Mouse (Mus musculus): ENCODE data around the gene Cnr2. TPM values are rescaled to one million over a fixed set of nuclear protein-coding genes. Genes with fewer than 3 reads are reported as not detected.

The Cnr2 gene
- polyA plus RNA-seq, 1 experiment, result not detected

DNA sequence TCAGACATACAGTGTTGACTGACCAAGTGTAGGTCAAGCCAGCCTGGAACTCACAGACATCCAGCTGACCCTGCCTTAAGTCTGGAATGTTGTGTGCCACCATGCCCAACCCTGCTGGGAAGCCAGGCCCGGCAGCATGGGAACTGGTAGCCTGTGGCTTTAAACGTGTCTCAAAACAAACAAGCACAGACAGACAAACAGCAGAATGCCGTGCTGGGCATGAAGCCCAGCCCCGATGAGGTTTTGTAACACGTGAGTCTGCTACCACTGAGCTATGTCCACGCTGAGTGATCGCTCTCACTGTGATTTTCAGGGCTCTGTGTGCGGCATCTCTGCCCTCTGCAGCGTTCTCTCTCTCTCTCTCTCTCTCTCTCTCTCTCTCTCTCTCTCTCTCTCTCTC, 60.7 kb downstream of the Cnr2 start:
- Histone ChIP-seq H3K4me3 (ENCODE audit: insufficient read depth, poor library complexity, severe bottlenecking) (no peak overlapping the region), H3ac (ENCODE audit: control insufficient read depth, insufficient read length, low read depth) (no peak overlapping the region), H3K79me3 (ENCODE audit: low read depth) (no peaks in the 10 kb centered on the region), H3K27me3 (ENCODE audit: control insufficient read depth, insufficient read depth, insufficient read length) (no peaks in the 10 kb centered on the region), H3K36me3 (ENCODE audit: control insufficient read depth, insufficient read depth) (peaks cover 4% of the 10 kb centered on the region), H3K79me2 (ENCODE audit: control insufficient read depth, insufficient read depth) (no peaks in the 10 kb centered on the region)
- no peak for TF ChIP-seq MYOG (IDR thresholded peaks at IDR 0.05; ENCODE audit: control insufficient read depth, extremely low read depth, insufficient read length)
- no peak for TF ChIP-seq CEBPB (IDR thresholded peaks at IDR 0.05; ENCODE audit: low read depth)
- TF ChIP-seq MYOD1 (IDR thresholded peaks at IDR 0.05; ENCODE audit: control insufficient read depth, insufficient read length, low read depth), result no peak
- no peak for TF ChIP-seq FOSL1 (IDR thresholded peaks at IDR 0.05; ENCODE audit: insufficient read depth, low read length, poor library complexity, severe bottlenecking)
- TF ChIP-seq CTCF (IDR thresholded peaks at IDR 0.05; ENCODE audit: control insufficient read depth, insufficient read depth, insufficient read length), result no peak
- no peak for TF ChIP-seq USF1 (IDR thresholded peaks at IDR 0.05; ENCODE audit: low read depth)
- TF ChIP-seq MAX (IDR thresholded peaks at IDR 0.05), result no peak

DNA sequence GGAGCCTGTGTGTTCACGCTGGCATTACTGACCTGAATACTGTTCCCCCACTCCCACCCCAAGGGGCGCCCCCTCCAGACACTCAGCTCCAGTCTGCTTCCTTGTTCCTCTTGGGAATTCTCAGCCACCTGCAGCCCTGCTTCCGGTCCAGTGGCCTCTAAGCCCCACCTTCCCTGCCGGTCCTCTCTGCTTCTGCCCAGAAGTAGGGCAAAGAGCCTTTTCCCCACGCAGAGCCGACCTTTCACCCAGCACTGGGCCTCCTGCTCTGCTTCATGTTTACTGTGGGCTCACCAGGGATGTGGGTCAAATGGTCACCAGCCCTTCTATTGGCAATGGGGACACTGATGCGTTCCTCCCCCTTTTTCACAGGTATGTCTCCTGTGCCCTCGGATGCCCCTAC, 63.2 kb downstream of the Cnr2 start:
- no peak for TF ChIP-seq FOSL1 (IDR thresholded peaks at IDR 0.05; ENCODE audit: insufficient read depth, low read length, poor library complexity, severe bottlenecking)
- no peak for TF ChIP-seq MAX (IDR thresholded peaks at IDR 0.05)
- TF ChIP-seq CEBPB (IDR thresholded peaks at IDR 0.05; ENCODE audit: low read depth), result no peak
- TF ChIP-seq MYOG (IDR thresholded peaks at IDR 0.05; ENCODE audit: control insufficient read depth, extremely low read depth, insufficient read length), result no peak
- TF ChIP-seq MYOD1 (IDR thresholded peaks at IDR 0.05; ENCODE audit: control insufficient read depth, insufficient read length, low read depth), result no peak
- no peak for TF ChIP-seq USF1 (IDR thresholded peaks at IDR 0.05; ENCODE audit: low read depth)
- TF ChIP-seq CTCF (IDR thresholded peaks at IDR 0.05; ENCODE audit: control insufficient read depth, insufficient read depth, insufficient read length), result no peak
- no peaks in the 10 kb centered on the region for H3K27me3 ChIP-seq (ENCODE audit: control insufficient read depth, insufficient read depth, insufficient read length)
- H3K79me3 ChIP-seq (ENCODE audit: low read depth), result no peaks in the 10 kb centered on the region
- H3ac ChIP-seq (ENCODE audit: control insufficient read depth, insufficient read length, low read depth), result no peak overlapping the region
- H3K36me3 ChIP-seq (ENCODE audit: control insufficient read depth, insufficient read depth), result peaks cover 4% of the 10 kb centered on the region
- no peak overlapping the region for H3K4me3 ChIP-seq (ENCODE audit: insufficient read depth, poor library complexity, severe bottlenecking)
- H3K79me2 ChIP-seq (ENCODE audit: control insufficient read depth, insufficient read depth), result no peaks in the 10 kb centered on the region

DNA sequence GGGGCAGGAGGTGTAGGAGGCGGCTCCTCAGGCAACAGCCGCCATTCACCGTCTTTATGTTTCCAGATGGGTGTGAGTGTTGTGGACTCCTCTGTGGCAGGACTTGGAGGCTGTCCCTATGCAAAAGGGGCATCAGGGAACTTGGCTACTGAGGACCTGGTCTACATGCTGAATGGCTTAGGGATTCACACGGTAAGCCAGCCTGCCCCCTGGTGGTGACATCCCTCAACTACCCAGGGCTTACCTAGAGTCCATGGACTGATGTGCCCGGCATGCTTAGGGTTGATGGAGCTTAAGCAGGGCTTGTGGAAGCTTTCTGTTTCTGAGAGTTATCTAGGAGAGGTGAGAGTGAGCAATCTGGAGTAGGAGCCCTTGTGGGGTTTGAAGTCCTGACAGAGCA, 65.5 kb downstream of the Cnr2 start:
- TF ChIP-seq FOSL1 (IDR thresholded peaks at IDR 0.05; ENCODE audit: insufficient read depth, low read length, poor library complexity, severe bottlenecking) (no peak), USF1 (IDR thresholded peaks at IDR 0.05; ENCODE audit: low read depth) (no peak), CTCF (IDR thresholded peaks at IDR 0.05; ENCODE audit: control insufficient read depth, insufficient read depth, insufficient read length) (peak; percentile 82)
- H3K36me3 ChIP-seq (ENCODE audit: control insufficient read depth, insufficient read depth), result peaks cover 2% of the 10 kb centered on the region
- H3ac ChIP-seq (ENCODE audit: control insufficient read depth, insufficient read length, low read depth), result no peak overlapping the region
- no peak overlapping the region for H3K4me3 ChIP-seq (ENCODE audit: insufficient read depth, poor library complexity, severe bottlenecking)
- H3K79me3 ChIP-seq (ENCODE audit: low read depth), result no peaks in the 10 kb centered on the region
- H3K27me3 ChIP-seq (ENCODE audit: control insufficient read depth, insufficient read depth, insufficient read length), result no peaks in the 10 kb centered on the region
- no peaks in the 10 kb centered on the region for H3K79me2 ChIP-seq (ENCODE audit: control insufficient read depth, insufficient read depth)

GRCm38 (mm10) chr4:135961709-135962108, 66.5 kb downstream of the Cnr2 start:
- TF ChIP-seq CTCF (IDR thresholded peaks at IDR 0.05; ENCODE audit: control insufficient read depth, insufficient read depth, insufficient read length), result no peak
- TF ChIP-seq FOSL1 (IDR thresholded peaks at IDR 0.05; ENCODE audit: insufficient read depth, low read length, poor library complexity, severe bottlenecking), result no peak
- no peak overlapping the region for H3K4me3 ChIP-seq (ENCODE audit: insufficient read depth, poor library complexity, severe bottlenecking)
- peaks cover 10% of the 10 kb centered on the region for H3K36me3 ChIP-seq (ENCODE audit: control insufficient read depth, insufficient read depth)
- no peak overlapping the region for H3ac ChIP-seq (ENCODE audit: control insufficient read depth, insufficient read length, low read depth)
- H3K79me2 ChIP-seq (ENCODE audit: control insufficient read depth, insufficient read depth), result no peaks in the 10 kb centered on the region
- H3K27me3 ChIP-seq (ENCODE audit: control insufficient read depth, insufficient read depth, insufficient read length), result no peaks in the 10 kb centered on the region
- H3K79me3 ChIP-seq (ENCODE audit: low read depth), result no peaks in the 10 kb centered on the region

GRCm38 (mm10) chr4:135962198-135962597, 67.0 kb downstream of the Cnr2 start:
- Histone ChIP-seq H3ac (ENCODE audit: control insufficient read depth, insufficient read length, low read depth) (no peak overlapping the region), H3K36me3 (ENCODE audit: control insufficient read depth, insufficient read depth) (peaks cover 13% of the 10 kb centered on the region), H3K79me2 (ENCODE audit: control insufficient read depth, insufficient read depth) (no peaks in the 10 kb centered on the region), H3K4me3 (ENCODE audit: insufficient read depth, poor library complexity, severe bottlenecking) (no peak overlapping the region), H3K79me3 (ENCODE audit: low read depth) (no peaks in the 10 kb centered on the region), H3K27me3 (ENCODE audit: control insufficient read depth, insufficient read depth, insufficient read length) (no peaks in the 10 kb centered on the region)
- TF ChIP-seq FOSL1 (IDR thresholded peaks at IDR 0.05; ENCODE audit: insufficient read depth, low read length, poor library complexity, severe bottlenecking) (no peak), CEBPB (IDR thresholded peaks at IDR 0.05; ENCODE audit: low read depth) (no peak), MYOD1 (IDR thresholded peaks at IDR 0.05; ENCODE audit: control insufficient read depth, insufficient read length, low read depth) (no peak), MAX (IDR thresholded peaks at IDR 0.05) (no peak), CTCF (IDR thresholded peaks at IDR 0.05; ENCODE audit: control insufficient read depth, insufficient read depth, insufficient read length) (no peak), USF1 (IDR thresholded peaks at IDR 0.05; ENCODE audit: low read depth) (no peak), MYOG (IDR thresholded peaks at IDR 0.05; ENCODE audit: control insufficient read depth, extremely low read depth, insufficient read length) (no peak)

GRCm38 (mm10) chr4:135962946-135963345, 67.8 kb downstream of the Cnr2 start:
- Histone ChIP-seq H3ac (ENCODE audit: control insufficient read depth, insufficient read length, low read depth) (peak overlapping the region; percentile 86), H3K36me3 (ENCODE audit: control insufficient read depth, insufficient read depth) (peaks cover 20% of the 10 kb centered on the region), H3K27me3 (ENCODE audit: control insufficient read depth, insufficient read depth, insufficient read length) (no peaks in the 10 kb centered on the region), H3K79me3 (ENCODE audit: low read depth) (no peaks in the 10 kb centered on the region), H3K79me2 (ENCODE audit: control insufficient read depth, insufficient read depth) (no peaks in the 10 kb centered on the region), H3K4me3 (ENCODE audit: insufficient read depth, poor library complexity, severe bottlenecking) (peak overlapping the region; percentile 79)
- TF ChIP-seq MAX (IDR thresholded peaks at IDR 0.05), result no peak
- TF ChIP-seq USF1 (IDR thresholded peaks at IDR 0.05; ENCODE audit: low read depth), result no peak
- TF ChIP-seq MYOG (IDR thresholded peaks at IDR 0.05; ENCODE audit: control insufficient read depth, extremely low read depth, insufficient read length), result no peak
- TF ChIP-seq FOSL1 (IDR thresholded peaks at IDR 0.05; ENCODE audit: insufficient read depth, low read length, poor library complexity, severe bottlenecking), result no peak
- TF ChIP-seq CEBPB (IDR thresholded peaks at IDR 0.05; ENCODE audit: low read depth), result no peak
- no peak for TF ChIP-seq MYOD1 (IDR thresholded peaks at IDR 0.05; ENCODE audit: control insufficient read depth, insufficient read length, low read depth)
- no peak for TF ChIP-seq CTCF (IDR thresholded peaks at IDR 0.05; ENCODE audit: control insufficient read depth, insufficient read depth, insufficient read length)

Measured in C2C12 (cell line).